Mouse (Mus musculus) hindbrain, embryonic 16.5 days (tissue): ENCODE data around the gene Prkaa2. TPM values are rescaled to one million over a fixed set of nuclear protein-coding genes. Genes with fewer than 3 reads are reported as not detected.

Source experiments
- ATAC-seq: fragments of 200-750 bp; cut with Nextera tagmentation; 2 replicates; pipeline ENCODE4 v1.8.0; 2017; ENCODE audit warnings: moderate TSS enrichment, moderate library complexity
- H3K27ac ChIP-seq: fragments of 300-500 bp; sonication (generic); 2 replicates; pipeline ENCODE4 v1.5.1; 2014; ENCODE audit warnings: low read depth, mild to moderate bottlenecking, control low read depth, low read length, moderate library complexity
- H3K27me3 ChIP-seq: fragments of 300-500 bp; sonication (generic); replicated peaks from 2 replicates; pipeline ENCODE4 v1.6.1; 2014; ENCODE audit warnings: low read length; ENCODE audit not compliant: control insufficient read depth, insufficient read depth
- H3K36me3 ChIP-seq: fragments of 300-500 bp; sonication (generic); 2 replicates; pipeline ENCODE4 v1.6.1; 2014; ENCODE audit warnings: mild to moderate bottlenecking, low read length, moderate library complexity, mixed read lengths; ENCODE audit not compliant: control insufficient read depth, insufficient read depth
- H3K4me1 ChIP-seq: fragments of 300-500 bp; sonication (generic); 2 replicates; pipeline ENCODE4 v1.6.1; 2014; ENCODE audit warnings: low read depth, low read length; ENCODE audit not compliant: control insufficient read depth, insufficient read depth
- H3K4me2 ChIP-seq: fragments of 300-500 bp; sonication (generic); 2 replicates; pipeline ENCODE4 v1.6.1; 2014; ENCODE audit warnings: mild to moderate bottlenecking, low read length, control low read depth, moderate library complexity
- H3K4me3 ChIP-seq: fragments of 300-500 bp; sonication (generic); 2 replicates; pipeline ENCODE4 v1.5.1; 2014; ENCODE audit warnings: mild to moderate bottlenecking, low read length, control low read depth, moderate library complexity
- H3K9ac ChIP-seq: fragments of 300-500 bp; sonication (generic); 2 replicates; pipeline ENCODE4 v1.6.1; 2014; ENCODE audit warnings: low read depth, mild to moderate bottlenecking, control low read depth, low read length, moderate library complexity
- H3K9me3 ChIP-seq: fragments of 300-500 bp; sonication (generic); 2 replicates; pipeline ENCODE4 v1.6.1; 2014; ENCODE audit warnings: mild to moderate bottlenecking, low read length, moderate library complexity; ENCODE audit not compliant: control insufficient read depth
- WGBS: fragments of 180-500 bp; shearing (Covaris S2); extraction: QIAGEN DNeasy Blood & Tissue Kit; methylation state at CpG from one replicate; pipeline ENCODE4 v1.1.7; 2014; 5-methylcytosine and 5-hydroxymethylcytosine counted together
- polyA plus RNA-seq: library from polyadenylated mRNA; unstranded; fragments of >200 nt; fragmentation: Nextera tagmentation; extraction: Ambion mirVana; gene quantifications from 2 replicates; pipeline ENCODE4 v1.2.1, GENCODE M21; 2015

The Prkaa2 gene
- polyA plus RNA-seq, 1 experiment from 2014 or later, result 13.5 TPM

DNA sequence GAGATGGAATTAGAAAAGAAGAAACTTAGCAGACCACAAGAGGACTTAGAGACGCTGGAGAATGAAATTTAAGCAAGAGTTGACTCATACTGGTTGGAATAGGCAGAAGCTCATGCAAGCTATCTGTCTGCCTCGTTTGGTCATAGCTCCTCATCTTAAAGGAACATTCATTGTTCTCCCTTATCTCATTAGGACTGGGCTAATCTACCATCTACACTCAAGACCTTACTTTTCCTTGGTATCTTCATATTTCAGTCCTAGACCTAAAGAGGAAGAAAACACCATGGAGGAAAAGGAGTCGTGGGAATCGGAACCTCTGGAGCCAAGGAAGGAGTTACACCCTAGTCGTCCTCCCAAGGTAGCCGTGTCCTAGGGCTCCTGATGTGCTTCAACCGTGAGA lies 121.0 kb downstream of the Prkaa2 start:
- ATAC-seq, result no peak
- Histone ChIP-seq H3K4me3 (no peak overlapping the region), H3K4me1 (no peaks in the 10 kb centered on the region), H3K9ac (no peak overlapping the region), H3K9me3 (no peaks in the 10 kb centered on the region), H3K27me3 (no peaks in the 10 kb centered on the region), H3K36me3 (no peaks in the 10 kb centered on the region), H3K27ac (no peak overlapping the region), H3K4me2 (no peak overlapping the region)
- WGBS, result 96% methylated on average over 7 of the region's 7 CpGs

DNA sequence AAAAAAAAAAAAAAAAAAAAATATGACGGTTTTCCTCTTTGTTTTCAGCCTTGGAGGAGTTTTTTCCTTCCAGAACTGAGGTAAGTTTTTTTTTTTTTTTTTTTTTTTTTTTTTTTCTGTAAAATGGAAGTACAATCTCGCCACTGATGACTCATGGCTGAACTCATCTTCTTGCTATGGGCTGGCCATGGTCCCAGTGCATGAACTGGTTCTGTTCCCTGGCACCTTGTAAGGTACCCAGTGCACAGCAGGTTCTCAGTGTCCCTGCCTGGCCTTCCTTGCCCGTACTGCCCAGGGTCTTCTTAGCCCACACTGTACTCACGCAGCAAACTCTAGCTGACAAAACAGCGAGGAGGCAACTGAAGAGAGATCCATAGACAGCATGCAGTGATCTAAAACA lies 121.6 kb downstream of the Prkaa2 start:
- H3K4me2 ChIP-seq, result no peak overlapping the region
- ATAC-seq, result no peak
- WGBS, result 88% methylated on average over 5 of the region's 5 CpGs
- H3K27ac ChIP-seq, result no peak overlapping the region
- no peaks in the 10 kb centered on the region for H3K4me1 ChIP-seq
- H3K9me3 ChIP-seq, result no peaks in the 10 kb centered on the region
- H3K9ac ChIP-seq, result no peak overlapping the region
- H3K4me3 ChIP-seq, result no peak overlapping the region
- no peaks in the 10 kb centered on the region for H3K36me3 ChIP-seq
- H3K27me3 ChIP-seq, result no peaks in the 10 kb centered on the region

DNA sequence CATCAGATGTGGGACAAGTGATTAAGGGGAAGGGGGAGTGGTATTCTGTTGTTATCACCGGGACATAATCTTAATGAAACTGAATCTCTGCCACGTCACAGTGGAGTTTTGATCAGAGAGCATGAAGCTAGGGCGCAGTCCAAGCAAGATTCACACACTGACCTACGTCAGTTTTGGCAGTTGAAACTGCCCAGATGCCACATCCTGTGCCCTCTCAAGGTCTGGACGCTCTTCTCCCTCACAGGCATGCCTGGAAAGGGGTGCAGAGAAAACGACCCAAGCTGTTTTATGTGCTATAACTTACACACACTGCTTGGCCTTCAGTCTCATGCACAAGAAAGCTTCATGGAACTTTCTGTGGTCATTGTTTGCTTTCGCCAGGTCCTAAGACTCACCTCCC lies 122.1 kb downstream of the Prkaa2 start:
- Histone ChIP-seq H3K27me3 (no peaks in the 10 kb centered on the region), H3K4me3 (no peak overlapping the region), H3K4me2 (no peak overlapping the region), H3K36me3 (no peaks in the 10 kb centered on the region), H3K27ac (no peak overlapping the region), H3K9ac (no peak overlapping the region), H3K9me3 (no peaks in the 10 kb centered on the region), H3K4me1 (no peaks in the 10 kb centered on the region)
- no peak for ATAC-seq
- 72% methylated on average over 7 of the region's 7 CpGs for WGBS

DNA sequence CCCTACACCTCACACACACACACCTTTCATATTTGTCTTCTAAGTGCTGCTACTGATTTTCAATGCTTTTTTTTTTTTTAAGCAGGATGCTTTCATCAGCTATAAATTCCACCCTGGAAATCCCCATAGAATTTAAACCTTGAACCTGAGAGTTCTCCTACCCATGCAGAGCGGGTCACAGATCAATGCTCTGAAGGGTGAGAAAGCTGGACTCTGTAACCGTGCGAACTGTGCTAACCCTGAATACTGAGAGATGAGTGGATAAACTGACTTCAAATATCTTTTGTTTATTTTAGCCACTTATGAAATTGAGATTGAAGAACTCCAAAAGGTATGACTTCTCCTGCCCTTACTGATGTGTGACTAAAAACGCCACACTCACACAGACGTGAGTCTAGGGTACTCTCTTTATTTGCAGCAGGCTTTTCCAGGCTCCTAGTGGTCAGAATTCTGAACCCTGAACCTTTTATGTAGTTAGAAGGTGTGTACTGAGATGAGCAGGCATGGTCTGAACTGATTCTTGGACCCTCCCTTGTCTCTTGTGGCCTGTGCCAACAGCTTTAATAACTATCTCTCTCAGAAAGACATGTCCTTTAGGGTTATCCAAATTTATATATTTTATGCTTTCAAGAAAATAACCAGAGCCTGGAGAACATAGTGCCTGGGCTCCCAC lies 123.6 kb downstream of the Prkaa2 start:
- 84% methylated on average over 5 of the region's 5 CpGs for WGBS
- H3K36me3 ChIP-seq, result no peaks in the 10 kb centered on the region

More for the DNA sequence above, 123.6 kb downstream of the Prkaa2 start:
- ATAC-seq, result no peak
- Histone ChIP-seq H3K27me3 (no peaks in the 10 kb centered on the region), H3K4me1 (no peaks in the 10 kb centered on the region), H3K9me3 (no peaks in the 10 kb centered on the region), H3K9ac (no peak overlapping the region), H3K4me2 (no peak overlapping the region), H3K27ac (no peak overlapping the region), H3K4me3 (no peak overlapping the region)

Other genes with a start within 250 kb of the Prkaa2 start
- gene C8a, start 233.5 kb downstream of the Prkaa2 start, polyA plus RNA-seq, result not detected in 2 replicates
- 0.11 and 0.16 TPM in 2 replicates for gene Fyb2, start 196.4 kb downstream of the Prkaa2 start, polyA plus RNA-seq
- 114 and 122 TPM in 2 replicates for gene Plpp3, start 47.5 kb upstream of the Prkaa2 start, polyA plus RNA-seq